Mouse (Mus musculus) c-Kit-negative CD71-positive TER-119-positive erythroid progenitor cells, embryonic 14.5 days (primary cell): Measurements from ENCODE around the gene Scp2.
"Not testable (repeated sequence)": the region's sequence is repeated elsewhere in the genome, so short reads cannot be mapped to it uniquely, and the experiment has no call there.

ENCODE experiments used
- DNase-seq: peaks from one replicate; pipeline ENCODE4 v3.0.0-alpha.2; 2013; ENCODE audit warnings: low read depth, low spot score

Gene Scp2

DNA sequence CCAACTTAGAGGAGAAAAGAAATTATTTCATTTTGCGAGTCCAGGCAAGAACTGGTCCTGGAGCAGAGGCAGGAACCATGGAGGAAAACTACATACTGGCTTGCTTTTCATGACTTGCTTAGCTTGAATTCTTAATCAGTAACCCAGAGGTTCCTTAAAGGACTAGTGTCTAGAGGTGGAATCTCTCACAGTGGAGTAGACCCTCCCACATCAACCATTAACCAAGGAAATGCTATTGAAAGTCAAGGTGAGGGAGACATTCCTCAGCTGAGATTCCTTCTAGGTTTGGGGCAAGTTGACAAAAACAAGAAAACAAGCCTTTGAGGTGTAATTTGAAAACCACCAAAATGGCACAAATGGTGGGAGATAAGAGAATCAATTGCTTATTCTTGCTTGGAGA is at the start of gene Scp2:
Gene Scp2, minus strand, starts transcription at position 119 of the 400 bp plus-strand sequence.
- DNase-seq, result no peak

- no peak for DNase-seq
Measured at GRCm38 (mm10) chr4:108192821-108193323, 48.1 kb upstream of the Scp2 start.

DNA sequence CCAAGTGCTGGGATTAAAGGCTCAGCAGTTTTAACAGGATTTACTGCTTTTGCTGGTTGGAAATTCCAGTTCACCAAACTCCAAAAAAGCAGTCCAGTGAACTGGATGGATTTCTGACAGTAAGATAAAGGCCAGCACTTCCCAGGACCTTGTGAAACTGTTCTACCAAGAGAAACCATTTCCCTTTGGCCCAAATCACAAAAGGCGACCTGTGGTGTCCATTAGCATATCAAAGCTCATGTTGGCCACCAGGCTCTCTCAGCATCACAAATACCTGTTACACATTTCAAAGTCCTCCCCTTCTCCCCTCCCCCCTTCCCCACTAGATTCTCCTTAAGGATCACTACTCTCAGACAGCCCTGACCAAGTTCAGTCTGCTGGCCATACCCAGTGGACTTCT is 37.5 kb upstream of the Scp2 start:
- no peak for DNase-seq

DNA sequence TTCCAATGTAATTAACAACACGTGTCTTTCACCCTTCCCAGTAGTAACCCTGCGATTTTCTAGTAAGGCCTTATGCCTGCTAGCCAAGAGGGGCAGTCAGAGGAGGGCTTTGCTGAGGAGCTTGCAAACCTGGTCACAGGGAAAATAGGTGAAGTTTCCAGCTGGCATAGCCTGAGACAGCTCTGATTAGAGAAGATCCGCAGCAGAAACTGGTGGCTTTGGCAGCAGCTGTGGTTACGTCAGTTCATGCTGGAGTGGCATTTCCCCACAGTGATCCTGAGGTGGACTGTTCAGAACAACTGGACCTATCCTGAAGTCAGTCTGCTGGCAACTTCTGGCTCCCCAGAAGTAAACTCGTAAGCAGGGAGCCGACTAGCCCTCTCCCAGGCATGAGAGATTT is 23.3 kb upstream of the Scp2 start:
- DNase-seq, result no peak

- no peak for DNase-seq
Measured at GRCm38 (mm10) chr4:108166874-108167273, 22.1 kb upstream of the Scp2 start.

DNA sequence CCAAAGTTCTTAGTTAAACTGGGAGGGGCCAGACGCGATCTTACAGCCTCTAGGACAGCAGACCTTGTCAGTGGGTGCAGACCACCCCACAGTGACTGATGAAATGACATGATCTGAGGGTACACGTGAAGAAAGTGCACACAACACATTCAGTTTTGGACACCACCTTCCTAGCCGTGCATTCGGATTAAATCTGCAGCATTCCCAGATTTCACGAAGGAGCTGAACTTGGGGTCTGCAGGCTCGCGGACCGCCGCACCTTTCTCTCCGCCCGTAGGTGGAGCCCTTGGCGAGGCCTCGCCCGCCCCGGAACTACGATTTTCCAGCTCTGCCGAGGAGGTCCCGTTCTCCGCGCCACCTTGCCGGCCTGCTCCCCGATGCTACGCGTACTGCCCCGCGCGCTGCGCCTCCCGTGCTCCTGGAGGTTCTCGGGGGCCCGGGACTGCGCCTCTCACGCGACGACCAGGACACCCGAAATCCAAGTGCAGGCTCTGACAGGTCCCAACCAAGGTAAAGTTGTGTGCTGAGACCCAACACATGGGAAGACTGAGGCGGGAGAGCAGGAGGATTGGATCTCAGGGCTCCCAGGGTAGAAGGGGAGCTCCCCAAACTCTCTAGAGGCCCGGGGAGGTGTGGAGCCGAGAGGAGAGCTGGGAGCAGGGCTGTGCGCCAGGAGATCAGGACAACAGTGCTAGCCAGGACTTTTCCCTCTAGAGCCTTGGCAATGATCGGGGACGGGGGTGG is 20.5 kb upstream of the Scp2 start, which contains the start of gene Echdc2:
Gene Echdc2, plus strand, starts transcription at position 286 of the 744 bp plus-strand sequence.
- no peak for DNase-seq

- DNase-seq, result no peak
Measured at GRCm38 (mm10) chr4:108163291-108163690, 18.5 kb upstream of the Scp2 start.

DNA sequence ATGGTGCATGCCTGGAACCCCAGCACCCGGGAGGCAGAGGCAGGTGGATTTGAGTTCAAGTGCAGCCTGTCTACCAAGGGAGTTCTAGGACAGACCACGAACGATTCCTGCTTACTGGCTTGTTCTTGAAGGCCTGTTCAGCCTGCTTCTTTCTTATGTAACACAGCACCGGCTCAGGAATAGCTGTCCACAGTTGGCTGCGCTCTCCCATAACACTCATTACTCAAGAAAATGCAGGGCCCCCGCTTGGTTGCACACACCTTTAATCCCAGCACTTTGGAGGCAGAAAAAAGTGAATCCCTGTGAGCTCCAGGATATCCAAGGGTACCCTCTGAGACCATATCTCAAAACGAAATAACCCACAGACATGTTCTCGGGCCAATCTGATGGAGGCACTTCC is 17.1 kb upstream of the Scp2 start:
- no peak for DNase-seq

DNA sequence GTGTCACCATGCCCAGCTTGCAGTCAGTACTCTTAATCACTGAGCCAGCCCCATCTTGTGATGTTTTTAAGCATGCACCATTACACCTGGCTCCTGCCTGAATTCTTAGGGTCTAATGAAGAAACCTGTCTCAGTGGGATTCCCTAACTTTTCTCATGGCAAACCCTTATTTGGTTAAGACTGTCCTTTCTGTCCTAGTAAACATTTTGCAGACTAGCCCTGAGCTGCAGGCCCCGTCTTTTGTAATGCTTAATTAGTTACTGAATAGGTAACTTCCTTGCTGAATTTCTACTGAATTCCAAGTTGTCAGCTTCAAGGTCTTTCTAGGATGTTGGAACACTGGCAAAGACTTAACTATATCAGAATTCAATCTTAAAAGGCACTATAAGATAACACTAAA is 10.3 kb upstream of the Scp2 start:
- not testable (repeated sequence) for DNase-seq

DNA sequence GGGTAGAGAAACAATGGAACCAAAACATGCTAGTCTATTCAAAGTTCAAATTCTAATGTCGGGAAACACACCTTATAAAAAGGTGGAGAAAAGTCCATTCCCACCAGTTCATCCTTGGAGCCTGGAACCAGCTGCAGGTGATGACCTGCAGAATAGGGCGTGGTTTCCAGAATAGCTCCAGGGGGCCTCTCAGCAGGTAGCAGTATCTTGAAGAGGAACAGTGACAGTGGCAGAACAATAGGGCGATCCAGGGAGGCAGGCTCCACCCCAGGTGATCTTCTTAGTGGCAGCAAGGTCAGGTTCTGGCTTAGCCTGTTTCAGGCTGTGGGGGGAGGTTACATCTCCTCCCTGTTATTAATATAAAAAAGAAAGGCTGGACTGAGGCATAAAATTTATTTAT is 756 bp upstream of the Scp2 start:
- not testable (repeated sequence) for DNase-seq

GRCm38 (mm10) chr4:108143778-108144177 is 1.0 kb downstream of the Scp2 start:
- no peak for DNase-seq

DNA sequence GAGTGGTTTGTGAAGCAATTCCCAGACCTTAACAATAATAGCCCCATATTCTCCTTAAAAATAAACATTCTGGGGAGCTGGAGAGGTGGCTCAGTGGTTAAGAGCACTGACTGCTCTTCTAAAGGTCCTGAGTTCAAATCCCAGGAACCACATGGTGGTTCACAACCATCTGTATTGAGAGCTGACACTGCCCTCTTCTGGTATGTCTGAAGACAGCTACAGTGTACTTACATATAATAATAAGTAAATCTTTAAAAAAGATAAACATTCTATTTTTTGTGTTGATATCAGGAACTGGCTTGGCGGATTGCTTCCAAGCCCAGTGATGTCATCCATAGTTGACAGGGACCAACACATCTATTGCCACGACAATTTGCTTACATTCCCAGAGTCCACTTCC is 1.6 kb downstream of the Scp2 start:
- DNase-seq, result not testable (repeated sequence)

GRCm38 (mm10) chr4:108136938-108137337 is 7.9 kb downstream of the Scp2 start:
- DNase-seq, result no peak

DNA sequence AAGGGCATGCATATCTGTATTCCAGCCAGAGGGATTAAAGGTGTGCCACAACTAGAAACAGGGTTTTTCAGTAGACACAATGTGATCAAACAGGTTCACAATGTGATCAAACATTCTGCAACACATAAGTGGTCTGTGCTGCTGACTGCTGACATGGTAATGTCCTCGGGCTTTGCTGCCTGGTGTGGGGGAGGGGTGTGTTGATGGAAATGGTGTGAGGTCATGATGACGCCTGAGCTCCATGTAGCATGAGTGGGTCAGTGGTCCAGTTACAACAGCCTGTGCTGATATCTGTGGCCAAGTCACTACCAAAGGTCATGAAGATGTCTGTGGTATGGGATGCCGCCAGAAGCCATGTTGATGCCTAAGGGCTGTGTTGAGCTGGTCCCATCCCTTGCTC is 14.3 kb downstream of the Scp2 start:
- no peak for DNase-seq

GRCm38 (mm10) chr4:108128339-108128738 is 16.5 kb downstream of the Scp2 start:
- no peak for DNase-seq

GRCm38 (mm10) chr4:108127516-108127915 is 17.3 kb downstream of the Scp2 start:
- no peak for DNase-seq

GRCm38 (mm10) chr4:108126260-108126659 is 18.5 kb downstream of the Scp2 start:
- no peak for DNase-seq

- DNase-seq, result no peak
Measured at GRCm38 (mm10) chr4:108124104-108124503, 20.7 kb downstream of the Scp2 start.

DNA sequence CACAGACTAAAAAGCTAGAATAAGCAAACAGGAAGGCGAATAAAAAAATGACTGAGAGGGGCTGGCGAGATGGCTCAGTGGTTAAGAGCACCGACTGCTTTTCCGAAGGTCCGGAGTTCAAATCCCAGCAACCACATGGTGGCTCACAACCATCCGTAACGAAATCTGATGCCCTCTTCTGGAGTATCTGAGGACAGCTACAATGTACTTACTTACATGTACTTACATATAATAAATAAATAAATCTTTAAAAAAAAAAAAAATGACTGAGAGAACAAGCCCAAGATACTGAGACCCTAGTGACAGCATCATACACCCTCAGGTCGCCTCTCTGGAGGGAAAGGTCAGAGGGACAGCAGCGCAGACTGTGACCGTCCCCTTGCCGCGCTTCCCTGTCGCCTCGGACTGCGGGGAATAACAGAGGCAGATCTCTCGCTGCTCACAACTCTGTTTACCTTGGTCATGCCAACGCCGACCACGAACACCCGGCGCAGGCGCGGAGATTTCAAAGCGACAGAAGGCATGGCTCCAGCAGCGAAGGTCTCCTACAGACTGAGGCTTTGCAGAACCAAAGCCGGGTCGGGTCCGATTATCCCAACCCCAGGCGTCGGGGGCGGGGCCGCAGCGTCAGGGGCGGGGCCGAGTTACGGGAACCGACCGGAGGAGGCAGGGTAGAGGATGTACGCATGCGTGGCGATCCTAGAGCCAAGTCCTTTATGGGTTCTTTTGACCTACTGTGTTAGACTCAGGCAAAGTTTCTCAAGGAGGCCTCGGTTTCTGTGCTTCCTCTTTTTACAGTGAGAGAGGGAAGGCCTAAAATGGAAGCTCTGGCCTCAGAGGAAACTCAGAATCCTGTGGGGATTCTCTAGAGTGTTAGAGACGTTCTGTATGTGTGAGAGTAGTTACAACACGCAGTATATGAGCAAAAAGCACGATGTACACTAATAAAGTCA is 26.6 kb downstream of the Scp2 start:
- peak; percentile 81 for DNase-seq

- DNase-seq, result no peak
Measured at GRCm38 (mm10) chr4:108117488-108117887, 27.3 kb downstream of the Scp2 start.

- no peak for DNase-seq
Measured at GRCm38 (mm10) chr4:108116466-108116865, 28.3 kb downstream of the Scp2 start.

- no peak for DNase-seq
Measured at GRCm38 (mm10) chr4:108110706-108111105, 34.1 kb downstream of the Scp2 start.
